Mouse (Mus musculus) G1E (cell line): ENCODE results near the gene Dock11.

Experiments used
- CTCF ChIP-seq: IDR thresholded peaks from 2 replicates; pipeline ENCODE4 v1.5.1; 2012; ENCODE audit warnings: low read depth, low read length, inconsistent platforms, mixed read lengths
- GATA1 ChIP-seq: IDR thresholded peaks from 2 replicates; pipeline ENCODE4 v1.6.1; 2012; ENCODE audit warnings: borderline replicate concordance, low read length, inconsistent platforms, mixed read lengths
- TAL1 ChIP-seq: conservative IDR thresholded peaks from 2 replicates; pipeline ENCODE4 v1.6.1; 2012; ENCODE audit warnings: low read depth, low read length, inconsistent platforms, mixed read lengths

DNA sequence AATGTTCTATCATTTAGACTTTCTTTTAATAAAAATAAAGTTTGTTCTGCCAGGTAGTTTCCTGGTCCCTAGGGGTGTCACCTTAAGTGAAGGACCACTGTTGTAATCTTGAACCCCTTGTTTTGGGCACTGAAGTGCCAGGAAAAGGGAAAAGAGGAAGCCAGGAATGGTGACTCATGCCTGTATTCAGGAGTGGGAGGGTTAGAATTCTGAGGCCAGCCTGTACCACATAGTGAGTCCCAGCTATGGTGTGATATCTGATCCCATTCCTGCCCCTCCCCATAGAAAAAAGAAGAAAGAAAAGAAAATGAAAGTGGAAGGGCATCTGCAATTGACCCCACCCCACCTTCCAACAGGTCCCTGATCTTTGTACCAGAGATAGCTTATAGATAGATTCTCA is 161.7 kb downstream of the Dock11 start:
- TF ChIP-seq TAL1 (no peak), CTCF (no peak), GATA1 (no peak)
